Mouse (Mus musculus): Measurements from ENCODE around the gene Gm13889. TPM values are rescaled to one million over a fixed set of nuclear protein-coding genes. Genes with fewer than 3 reads are reported as not detected.

Gm13889 gene
- polyA plus RNA-seq, 1 experiment from 2014 or later, result 12.0 TPM

GRCm38 (mm10) chr2:93982457-93983235, 25.6 kb upstream of the Gm13889 start:
- Histone ChIP-seq H3K4me3 (ENCODE audit: low read length) (no peak overlapping the region), H3K9ac (ENCODE audit: low read depth, low read length) (no peak overlapping the region), H3K4me2 (replicated peaks; ENCODE audit: low read depth, low read length) (no peak overlapping the region), H3K27me3 (ENCODE audit: control insufficient read depth, insufficient read depth, low read length) (no peaks in the 10 kb centered on the region), H3K9me3 (ENCODE audit: control insufficient read depth, low read length) (no peaks in the 10 kb centered on the region), H3K36me3 (ENCODE audit: control insufficient read depth, insufficient read depth, low read length) (peaks cover 37% of the 10 kb centered on the region), H3K27ac (ENCODE audit: low read depth, low read length) (no peak overlapping the region), H3K4me1 (ENCODE audit: control insufficient read depth, insufficient read depth, low read length) (peaks cover 5% of the 10 kb centered on the region; the same call in 1 of the 2 replicates)
- no peak for ATAC-seq (ENCODE audit: low FRiP score, low TSS enrichment)
- WGBS, result 69% methylated on average over 4 of the region's 4 CpGs

- H3K9ac ChIP-seq (ENCODE audit: low read depth, low read length), result no peak overlapping the region
- no peaks in the 10 kb centered on the region for H3K9me3 ChIP-seq (ENCODE audit: control insufficient read depth, low read length)
- no peak overlapping the region for H3K27ac ChIP-seq (ENCODE audit: low read depth, low read length)
- 80% methylated on average over 7 of the region's 7 CpGs for WGBS
- H3K4me1 ChIP-seq (ENCODE audit: control insufficient read depth, insufficient read depth, low read length), result peaks cover 17% of the 10 kb centered on the region
- no peak for ATAC-seq (ENCODE audit: low FRiP score, low TSS enrichment)
- H3K27me3 ChIP-seq (ENCODE audit: control insufficient read depth, insufficient read depth, low read length), result no peaks in the 10 kb centered on the region
- H3K4me3 ChIP-seq (ENCODE audit: low read length), result no peak overlapping the region
- peaks cover 29% of the 10 kb centered on the region for H3K36me3 ChIP-seq (ENCODE audit: control insufficient read depth, insufficient read depth, low read length)
- no peak overlapping the region for H3K4me2 ChIP-seq (replicated peaks; ENCODE audit: low read depth, low read length)
Measured at GRCm38 (mm10) chr2:93979249-93980120, 22.5 kb upstream of the Gm13889 start.

GRCm38 (mm10) chr2:93976436-93977252, 19.6 kb upstream of the Gm13889 start:
- 3% methylated on average over 31 of the region's 37 CpGs for WGBS
- Histone ChIP-seq H3K36me3 (ENCODE audit: control insufficient read depth, insufficient read depth, low read length) (peaks cover 16% of the 10 kb centered on the region), H3K4me2 (replicated peaks; ENCODE audit: low read depth, low read length) (peak overlapping the region; percentile 85), H3K27ac (ENCODE audit: low read depth, low read length) (peak overlapping the region; percentile 7; the same call in 1 of the 2 replicates), H3K9me3 (ENCODE audit: control insufficient read depth, low read length) (no peaks in the 10 kb centered on the region), H3K27me3 (ENCODE audit: control insufficient read depth, insufficient read depth, low read length) (no peaks in the 10 kb centered on the region), H3K9ac (ENCODE audit: low read depth, low read length) (peak overlapping the region; percentile 59), H3K4me3 (ENCODE audit: low read length) (peak overlapping the region; percentile 42), H3K4me1 (ENCODE audit: control insufficient read depth, insufficient read depth, low read length) (peaks cover 17% of the 10 kb centered on the region)
- peak; percentile 80 for ATAC-seq (ENCODE audit: low FRiP score, low TSS enrichment)

GRCm38 (mm10) chr2:93975526-93976435, 18.8 kb upstream of the Gm13889 start:
- Histone ChIP-seq H3K4me2 (replicated peaks; ENCODE audit: low read depth, low read length) (peak overlapping the region; percentile 85), H3K9me3 (ENCODE audit: control insufficient read depth, low read length) (no peaks in the 10 kb centered on the region), H3K36me3 (ENCODE audit: control insufficient read depth, insufficient read depth, low read length) (peaks cover 7% of the 10 kb centered on the region), H3K4me3 (ENCODE audit: low read length) (peak overlapping the region; percentile 42), H3K9ac (ENCODE audit: low read depth, low read length) (peak overlapping the region; percentile 59), H3K27me3 (ENCODE audit: control insufficient read depth, insufficient read depth, low read length) (no peaks in the 10 kb centered on the region), H3K27ac (ENCODE audit: low read depth, low read length) (no peak overlapping the region; the same call in 1 of the 2 replicates), H3K4me1 (ENCODE audit: control insufficient read depth, insufficient read depth, low read length) (peaks cover 17% of the 10 kb centered on the region)
- no peak; the same call in none of the 2 replicates for ATAC-seq (ENCODE audit: low FRiP score, low TSS enrichment)
- 23% methylated on average over 21 of the region's 21 CpGs for WGBS

GRCm38 (mm10) chr2:93975041-93975440, 18.0 kb upstream of the Gm13889 start:
- no peak overlapping the region for H3K4me2 ChIP-seq (replicated peaks; ENCODE audit: low read depth, low read length)
- H3K4me3 ChIP-seq (ENCODE audit: low read length), result no peak overlapping the region
- no peak overlapping the region for H3K27ac ChIP-seq (ENCODE audit: low read depth, low read length)
- 56% methylated on average over 7 of the region's 7 CpGs for WGBS
- no peaks in the 10 kb centered on the region for H3K9me3 ChIP-seq (ENCODE audit: control insufficient read depth, low read length)
- H3K36me3 ChIP-seq (ENCODE audit: control insufficient read depth, insufficient read depth, low read length), result peaks cover under 1% of the 10 kb centered on the region; the same call in 1 of the 2 replicates
- no peak overlapping the region for H3K9ac ChIP-seq (ENCODE audit: low read depth, low read length)
- H3K4me1 ChIP-seq (ENCODE audit: control insufficient read depth, insufficient read depth, low read length), result peaks cover 17% of the 10 kb centered on the region
- no peaks in the 10 kb centered on the region for H3K27me3 ChIP-seq (ENCODE audit: control insufficient read depth, insufficient read depth, low read length)
- ATAC-seq (ENCODE audit: low FRiP score, low TSS enrichment), result no peak

GRCm38 (mm10) chr2:93971647-93972046, 14.6 kb upstream of the Gm13889 start:
- no peak for ATAC-seq (ENCODE audit: low FRiP score, low TSS enrichment)
- peaks cover 10% of the 10 kb centered on the region for H3K4me1 ChIP-seq (ENCODE audit: control insufficient read depth, insufficient read depth, low read length)
- H3K4me2 ChIP-seq (replicated peaks; ENCODE audit: low read depth, low read length), result no peak overlapping the region
- no peaks in the 10 kb centered on the region for H3K9me3 ChIP-seq (ENCODE audit: control insufficient read depth, low read length)
- H3K27me3 ChIP-seq (ENCODE audit: control insufficient read depth, insufficient read depth, low read length), result no peaks in the 10 kb centered on the region
- no peaks in the 10 kb centered on the region for H3K36me3 ChIP-seq (ENCODE audit: control insufficient read depth, insufficient read depth, low read length)
- WGBS, result 78% methylated on average over 3 of the region's 3 CpGs
- no peak overlapping the region for H3K9ac ChIP-seq (ENCODE audit: low read depth, low read length)
- H3K4me3 ChIP-seq (ENCODE audit: low read length), result no peak overlapping the region
- H3K27ac ChIP-seq (ENCODE audit: low read depth, low read length), result no peak overlapping the region

GRCm38 (mm10) chr2:93964494-93965160, 7.6 kb upstream of the Gm13889 start:
- 57% methylated on average over 7 of the region's 7 CpGs for WGBS
- Histone ChIP-seq H3K4me1 (ENCODE audit: control insufficient read depth, insufficient read depth, low read length) (no peaks in the 10 kb centered on the region), H3K4me3 (ENCODE audit: low read length) (no peak overlapping the region), H3K9ac (ENCODE audit: low read depth, low read length) (no peak overlapping the region), H3K4me2 (replicated peaks; ENCODE audit: low read depth, low read length) (no peak overlapping the region), H3K27me3 (ENCODE audit: control insufficient read depth, insufficient read depth, low read length) (no peaks in the 10 kb centered on the region), H3K9me3 (ENCODE audit: control insufficient read depth, low read length) (no peaks in the 10 kb centered on the region), H3K36me3 (ENCODE audit: control insufficient read depth, insufficient read depth, low read length) (no peaks in the 10 kb centered on the region), H3K27ac (ENCODE audit: low read depth, low read length) (no peak overlapping the region)
- no peak for ATAC-seq (ENCODE audit: low FRiP score, low TSS enrichment)
